Mouse (Mus musculus): ENCODE measurements around the gene Esp6.
"Not testable (repeated sequence)": the region's sequence is repeated elsewhere in the genome, so short reads cannot be mapped to it uniquely, and the experiment has no call there.

Esp6 gene

DNA sequence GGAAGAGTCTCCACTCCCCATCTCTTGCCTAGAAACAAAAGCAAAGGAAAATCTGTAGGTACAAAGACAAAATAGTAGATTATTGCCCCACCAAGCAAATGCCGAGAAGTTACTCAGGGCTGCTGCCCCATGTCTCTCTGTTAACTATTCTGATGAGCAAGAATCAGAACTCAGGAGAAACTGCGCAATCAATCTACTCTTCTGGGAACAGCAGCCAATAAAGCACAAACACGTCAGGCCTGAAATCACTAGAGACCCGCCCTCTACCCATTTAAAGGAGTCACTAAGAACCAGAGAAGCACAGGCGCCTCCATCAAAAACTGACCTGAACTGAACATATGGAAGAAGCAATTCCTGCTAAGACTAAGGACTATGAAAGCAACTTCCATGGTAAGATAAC is at the start of gene Esp6:
Gene Esp6, plus strand, starts transcription at position 301 of the 400 bp plus-strand sequence.
- no peak for DNase-seq (ENCODE audit: low spot score)

DNA sequence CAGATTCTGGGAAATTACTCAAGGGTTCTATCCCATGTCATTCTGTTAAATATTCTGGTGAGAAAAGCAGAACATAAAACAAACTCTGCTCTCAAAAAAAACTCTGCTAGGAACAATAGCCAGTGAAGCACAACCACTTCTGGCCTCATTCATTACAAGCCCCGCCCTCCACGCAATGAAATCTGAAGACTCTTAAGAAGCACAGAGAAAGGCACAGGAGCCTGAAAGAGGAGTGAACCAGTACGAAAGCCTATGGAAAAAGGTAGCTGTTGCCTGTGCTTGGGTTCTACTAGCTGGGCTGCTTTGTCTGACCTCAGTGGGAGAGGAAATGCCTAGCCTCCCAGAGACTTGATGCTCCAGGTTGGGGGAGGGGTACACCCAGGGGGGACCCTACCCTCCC is 41.5 kb upstream of the Esp6 start, which contains the start of gene Esp8:
Gene Esp8, plus strand, starts transcription at position 205 of the 400 bp plus-strand sequence.
- DNase-seq (ENCODE audit: low spot score): no peak

DNA sequence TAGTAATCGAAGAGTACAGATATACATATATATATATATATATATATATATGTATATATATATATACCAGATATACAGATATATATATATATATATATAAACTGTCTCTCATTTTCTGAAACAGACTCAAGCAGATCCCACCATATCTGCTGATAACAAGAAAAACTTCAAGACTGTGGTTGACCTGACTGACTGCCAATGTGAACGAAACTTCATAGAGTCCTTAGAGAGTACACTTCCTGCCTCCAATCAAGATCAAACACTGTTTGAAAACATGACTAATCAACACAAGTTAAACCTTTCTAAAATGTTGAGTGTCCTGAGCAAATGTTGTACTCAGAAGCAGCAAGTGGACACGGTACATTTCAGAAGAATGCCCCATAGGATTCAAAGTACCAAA is 31.5 kb upstream of the Esp6 start:
- DNase-seq (ENCODE audit: low spot score): no peak

DNA sequence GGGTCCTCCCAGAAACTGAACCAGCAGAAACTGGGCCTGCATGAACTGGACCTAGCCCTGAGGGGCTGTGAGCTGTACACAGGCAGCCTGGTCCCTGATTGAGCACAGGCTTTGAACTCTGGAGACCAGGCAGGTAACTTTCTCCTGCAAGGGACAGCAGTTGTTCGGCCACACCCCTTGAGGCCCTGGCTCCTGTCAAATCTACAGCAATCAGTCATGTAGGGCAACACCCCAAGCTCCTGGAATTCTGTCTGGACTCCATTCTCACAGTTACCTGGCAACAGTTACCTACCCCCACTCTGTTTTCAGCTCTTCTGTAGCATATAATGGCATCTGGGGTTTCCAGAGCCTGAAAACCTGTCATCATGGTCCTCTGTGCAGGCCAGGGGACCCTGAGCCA is 30.2 kb upstream of the Esp6 start:
- no peak for DNase-seq (ENCODE audit: low spot score)

DNA sequence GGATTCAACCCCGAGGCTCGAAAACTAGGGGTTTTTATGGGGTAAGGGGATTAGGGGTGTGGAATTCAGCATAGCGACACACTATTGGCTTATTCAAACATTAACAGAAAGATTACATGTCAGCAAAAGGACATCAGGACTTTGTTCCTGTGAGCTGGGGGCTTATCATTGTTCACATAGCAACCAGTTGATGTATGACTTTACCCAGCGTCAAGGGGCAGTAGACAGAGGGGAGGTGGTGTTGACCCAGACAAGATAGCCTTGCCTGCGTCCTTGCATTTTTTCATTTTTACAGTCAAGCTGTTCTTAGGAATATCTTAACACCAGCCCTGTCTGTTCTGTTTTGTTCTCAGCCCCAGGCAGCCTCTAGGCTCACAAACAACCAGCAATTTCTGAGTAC is 14.3 kb upstream of the Esp6 start:
- not testable (repeated sequence) for DNase-seq (ENCODE audit: low spot score)

DNA sequence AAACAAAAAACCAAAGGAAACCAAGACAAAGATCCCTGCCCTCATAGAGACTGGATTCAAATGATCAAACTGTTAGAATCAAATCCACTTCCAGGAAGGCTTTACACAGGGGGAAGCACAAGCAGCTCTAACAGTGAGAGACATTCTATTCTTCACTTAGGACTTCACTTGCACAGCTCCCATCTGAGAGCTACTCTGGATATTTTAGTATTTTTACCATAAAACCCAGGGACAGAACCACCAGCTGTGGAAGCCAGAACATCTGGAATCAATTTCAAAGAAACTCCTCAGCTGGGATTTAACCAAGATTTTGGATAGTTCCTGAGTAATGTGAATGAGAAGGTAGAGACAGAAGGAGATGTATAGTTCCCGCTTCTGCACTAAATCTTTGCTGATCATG is 7.8 kb upstream of the Esp6 start:
- DNase-seq (ENCODE audit: low spot score): no peak

DNA sequence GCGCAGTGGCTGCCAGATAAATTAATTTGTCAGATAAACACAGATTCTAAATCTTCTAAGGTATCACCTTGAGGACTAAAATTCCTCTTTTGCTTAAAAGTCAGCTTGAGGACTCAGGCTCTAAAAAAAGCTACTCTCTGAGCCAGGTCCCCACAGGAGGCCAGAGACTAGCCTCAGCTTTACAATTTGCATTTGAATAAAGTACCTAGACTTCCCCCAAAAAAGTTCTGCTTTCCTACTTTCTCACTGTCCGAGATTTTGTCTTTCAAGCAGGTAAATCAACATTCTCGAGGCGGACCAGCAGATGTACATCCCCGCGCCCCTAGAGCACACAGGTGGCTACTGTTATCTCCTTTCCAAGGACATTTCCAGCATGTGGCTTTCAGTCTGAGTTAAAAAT is 22.6 kb downstream of the Esp6 start:
- not testable (repeated sequence) for DNase-seq (ENCODE audit: low spot score)

DNA sequence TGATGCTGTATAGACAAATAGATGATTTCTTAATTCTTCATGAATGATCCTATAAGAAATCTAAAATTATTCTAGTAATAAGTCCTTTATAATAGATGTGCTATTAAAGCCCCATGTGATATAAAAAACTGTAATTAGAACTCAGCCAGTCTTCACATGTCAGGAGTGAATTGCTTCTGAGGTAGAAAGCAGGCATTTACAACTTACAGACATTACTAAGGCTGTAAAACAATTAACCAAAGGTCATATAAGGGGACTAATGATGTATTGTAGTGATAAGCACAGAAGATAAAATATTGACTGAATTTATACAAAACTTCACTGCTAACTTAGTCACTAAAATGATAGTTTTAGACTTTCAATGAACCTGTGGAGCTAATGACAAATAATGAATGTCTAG is 30.0 kb downstream of the Esp6 start:
- no peak for DNase-seq (ENCODE audit: low spot score)

DNA sequence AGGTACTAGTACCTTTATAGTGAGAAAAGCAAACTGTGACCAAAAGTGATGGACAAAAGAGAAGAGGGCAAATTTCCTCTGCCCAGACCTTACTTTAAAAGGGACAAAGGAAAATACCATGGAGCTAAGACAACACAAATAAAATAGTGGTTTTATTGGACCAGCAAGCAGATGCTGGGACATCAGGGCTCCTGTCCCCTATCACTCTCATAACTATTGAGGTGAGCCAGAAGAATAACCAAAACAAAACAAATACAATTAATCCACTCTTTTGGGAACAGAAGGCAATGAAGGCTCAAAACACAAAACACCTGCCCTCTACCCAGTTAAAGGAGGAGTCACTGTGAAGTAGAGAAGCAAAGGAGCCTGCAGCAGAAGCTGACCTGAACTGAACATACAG is 37.0 kb downstream of the Esp6 start, which contains the start of gene Esp4:
Gene Esp4, plus strand, starts transcription at position 301 of the 400 bp plus-strand sequence.
- no peak for DNase-seq (ENCODE audit: low spot score)
